Mouse (Mus musculus) small intestine, adult 2 months (tissue): ENCODE results near the gene Gm20388. TPM values are rescaled to one million over a fixed set of nuclear protein-coding genes. Genes with fewer than 3 reads are reported as not detected.
A peak's percentile ranks its signal among the peaks of the same experiment; 100 is the strongest.

Experiments
- H3K27ac ChIP-seq: fragments of 200-500 bp; 2 replicates; pipeline ENCODE4 v1.5.1; 2012; ENCODE audit warnings: low read depth, low read length, control low read depth, inconsistent platforms; ENCODE audit not compliant: insufficient read depth
- H3K27me3 ChIP-seq: fragments of 200-500 bp; 2 replicates; pipeline ENCODE4 v1.6.1; 2012; ENCODE audit warnings: mild to moderate bottlenecking, moderate library complexity, low read length, inconsistent platforms; ENCODE audit not compliant: control insufficient read depth, insufficient read depth
- H3K36me3 ChIP-seq: fragments of 200-500 bp; 2 replicates; pipeline ENCODE4 v1.6.1; 2012; ENCODE audit warnings: mild to moderate bottlenecking, low read length, control low read depth, inconsistent platforms; ENCODE audit not compliant: control insufficient read depth, insufficient read depth
- H3K4me1 ChIP-seq: fragments of 200-500 bp; 2 replicates; pipeline ENCODE4 v1.6.1; 2012; ENCODE audit warnings: low read length, inconsistent platforms, mixed read lengths; ENCODE audit not compliant: control insufficient read depth, insufficient read depth, insufficient read length
- H3K4me3 ChIP-seq: fragments of 200-500 bp; 2 replicates; pipeline ENCODE4 v1.5.1; 2012; ENCODE audit warnings: low read depth, mild to moderate bottlenecking, control low read depth, inconsistent platforms, low read length, moderate library complexity
- CTCF ChIP-seq: fragments of 200-500 bp; IDR thresholded peaks from 2 replicates; pipeline ENCODE4 v1.5.1; 2012; ENCODE audit warnings: low read depth, mild to moderate bottlenecking, control low read depth, inconsistent platforms, low read length, moderate library complexity, mixed read lengths; ENCODE audit not compliant: insufficient replicate concordance, insufficient read length; ENCODE audit errors: extremely low read depth
- POLR2A ChIP-seq: fragments of 200-500 bp; IDR thresholded peaks from 2 replicates; pipeline ENCODE4 v1.6.1; 2012; ENCODE audit warnings: low read depth, mild to moderate bottlenecking, control low read depth, inconsistent platforms, low read length, moderate library complexity
- WGBS: fragments of 180-500 bp; shearing (Covaris S2); methylation state at CpG from one replicate; pipeline ENCODE4 v1.1.7; 2018; 5-methylcytosine and 5-hydroxymethylcytosine counted together
- polyA plus RNA-seq: library from polyadenylated mRNA; depleted of rRNA; stranded (reverse); fragments of >200 nt; gene quantifications from 2 replicates; pipeline ENCODE4 v1.2.3, GENCODE M21; 2012

The Gm20388 gene
- polyA plus RNA-seq, 1 experiment, result 37.3 TPM

DNA sequence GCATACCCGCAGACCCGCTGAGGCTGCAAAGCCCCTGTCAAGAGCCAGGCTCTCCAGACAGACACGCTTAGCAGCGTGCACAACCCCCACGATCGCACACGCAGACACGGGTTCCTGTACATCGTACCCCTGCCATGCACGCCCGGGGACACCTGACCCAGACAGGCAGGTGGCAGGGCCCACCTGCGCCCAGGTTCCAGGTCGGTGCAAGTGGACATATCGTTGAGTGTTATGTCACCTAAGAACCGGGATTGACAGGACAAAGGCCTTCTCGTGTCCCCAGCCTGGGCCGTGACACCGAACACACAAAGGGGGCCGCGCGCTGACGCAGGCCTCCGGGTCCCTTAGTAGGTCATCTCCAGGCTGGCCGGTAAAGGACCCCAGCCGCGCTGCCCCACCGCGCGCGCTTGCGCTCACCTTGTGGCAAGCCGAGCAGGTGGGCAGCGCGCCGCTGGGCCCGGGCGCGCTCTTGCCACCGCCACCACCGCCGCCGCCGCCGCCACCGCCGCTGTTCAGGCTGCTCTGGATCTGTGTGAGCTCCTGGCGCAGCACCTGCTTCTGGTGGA, 1740.8 kb downstream of the Gm20388 start:
- whole genome bisulfite sequencing, result 8% methylated on average over 47 of the region's 47 CpGs
- H3K27ac ChIP-seq, result peak overlapping the region; percentile 1; the same call in 1 of the 2 replicates
- peak overlapping the region; percentile 71 for H3K4me3 ChIP-seq

DNA sequence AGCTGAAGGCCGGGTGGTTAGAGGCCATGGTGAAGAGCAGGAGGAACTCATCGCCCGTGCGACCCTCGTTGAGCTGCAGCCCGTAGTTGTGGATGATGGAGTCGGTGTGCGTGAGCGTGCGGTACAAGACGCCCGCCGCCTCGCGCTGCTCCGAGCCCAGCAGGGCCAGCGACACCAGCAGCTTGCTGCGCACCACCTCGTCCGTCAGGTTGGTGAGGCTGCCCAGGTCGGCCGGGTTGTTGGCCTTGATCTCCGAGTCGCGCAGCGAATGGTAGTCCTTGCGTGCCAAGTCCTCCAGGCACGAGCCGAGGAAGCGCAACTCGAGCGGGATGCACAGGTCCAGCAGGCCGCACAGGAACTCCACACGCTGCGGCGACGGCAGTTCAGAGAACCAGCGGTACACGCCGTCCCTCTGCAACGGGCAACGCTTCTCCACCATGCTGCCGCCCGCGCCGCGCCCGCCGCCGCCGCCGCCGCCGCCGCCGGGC, 1741.3 kb downstream of the Gm20388 start:
- peak overlapping the region; percentile 1; the same call in 1 of the 2 replicates for H3K27ac ChIP-seq
- H3K36me3 ChIP-seq, result no peaks in the 10 kb centered on the region
- H3K4me3 ChIP-seq, result peak overlapping the region; percentile 71
- TF ChIP-seq CTCF (no peak), POLR2A (no peak)
- H3K27me3 ChIP-seq, result no peaks in the 10 kb centered on the region
- 6% methylated on average over 54 of the region's 56 CpGs for WGBS
- H3K4me1 ChIP-seq, result peaks cover 37% of the 10 kb centered on the region

More for the DNA sequence above, 1740.8 kb downstream of the Gm20388 start:
- no peak for TF ChIP-seq CTCF
- peak; percentile 29; the same call in 1 of the 2 replicates for TF ChIP-seq POLR2A
- Histone ChIP-seq H3K4me1 (peaks cover 37% of the 10 kb centered on the region), H3K27me3 (no peaks in the 10 kb centered on the region), H3K36me3 (no peaks in the 10 kb centered on the region)

DNA sequence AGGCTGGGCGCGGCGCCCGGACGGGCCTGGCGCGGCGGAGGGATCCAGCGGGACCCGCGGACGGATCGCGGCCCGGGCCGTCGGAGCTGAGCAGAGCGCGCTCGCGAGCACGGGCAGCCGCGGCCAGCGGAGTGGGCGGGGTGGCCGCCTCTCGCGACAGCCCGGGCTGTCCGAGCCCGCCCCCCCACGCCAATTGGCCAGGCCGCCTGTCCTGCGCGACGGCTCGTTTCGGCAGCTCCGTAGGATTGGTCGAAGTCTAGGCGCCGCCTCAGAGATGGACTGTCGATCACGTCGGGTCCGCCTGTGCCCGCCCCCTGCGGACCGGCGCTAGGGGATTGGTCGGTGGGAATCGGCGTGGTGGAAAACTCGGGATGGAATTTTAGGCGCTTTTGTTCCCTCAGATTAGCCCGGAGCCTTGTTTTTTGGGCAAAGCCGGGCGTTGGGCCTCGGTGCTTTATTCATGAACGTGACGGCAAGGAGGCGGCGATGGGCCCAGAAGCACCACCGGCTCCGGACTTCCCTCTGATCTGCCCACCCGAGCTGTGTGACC, 1742.2 kb downstream of the Gm20388 start, which contains the start of gene Zcchc14:
Gene Zcchc14, minus strand, starts transcription at position 128 of the 550 bp plus-strand sequence.
- H3K4me1 ChIP-seq, result peaks cover 31% of the 10 kb centered on the region
- peak within 1 kb of the TSS; percentile 77 for H3K27ac ChIP-seq
- H3K27me3 ChIP-seq, result no peaks in the 10 kb centered on the region
- H3K4me3 ChIP-seq, result peak within 1 kb of the TSS; percentile 86
- H3K36me3 ChIP-seq, result no peaks in the 10 kb centered on the region
- 1% methylated on average over 67 of the region's 67 CpGs for WGBS
- TF ChIP-seq POLR2A (no peak; the same call in 1 of the 2 replicates), CTCF (no peak)

DNA sequence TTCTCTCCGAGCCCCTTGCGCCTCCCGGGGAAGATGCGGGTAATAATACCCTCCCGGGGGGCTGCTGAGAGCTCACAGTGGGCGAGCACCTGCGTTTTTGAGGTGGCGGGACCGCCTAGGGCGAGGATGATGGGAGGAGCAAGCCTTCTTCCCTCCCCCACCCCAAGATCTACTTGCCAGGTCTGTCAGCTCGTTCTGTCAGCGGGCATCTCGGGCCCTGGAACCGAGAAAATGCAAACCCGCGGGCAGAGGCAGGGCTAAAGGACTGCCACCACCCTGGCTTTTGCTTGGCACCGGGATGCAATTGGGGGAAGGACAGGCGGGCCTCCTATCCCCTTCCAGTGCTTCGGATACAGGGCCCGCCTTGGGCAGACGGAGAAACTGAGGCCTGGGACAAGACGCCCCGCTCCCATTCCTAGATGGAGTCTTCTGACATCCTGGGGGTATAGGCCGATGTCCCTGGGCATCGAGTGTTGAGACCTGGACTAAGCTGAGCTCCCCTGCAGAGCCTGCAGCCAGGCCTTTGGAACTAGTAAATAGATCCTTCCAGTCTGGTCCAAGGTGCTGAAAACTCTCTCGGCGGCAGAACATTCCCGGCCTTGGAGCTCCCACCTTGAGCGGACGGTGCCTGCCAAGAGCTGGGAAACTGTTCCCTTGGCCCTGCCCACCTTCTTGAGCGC, 1742.8 kb downstream of the Gm20388 start:
- Histone ChIP-seq H3K4me3 (peak overlapping the region; percentile 80), H3K27ac (peak overlapping the region; percentile 69), H3K4me1 (peaks cover 25% of the 10 kb centered on the region)

DNA sequence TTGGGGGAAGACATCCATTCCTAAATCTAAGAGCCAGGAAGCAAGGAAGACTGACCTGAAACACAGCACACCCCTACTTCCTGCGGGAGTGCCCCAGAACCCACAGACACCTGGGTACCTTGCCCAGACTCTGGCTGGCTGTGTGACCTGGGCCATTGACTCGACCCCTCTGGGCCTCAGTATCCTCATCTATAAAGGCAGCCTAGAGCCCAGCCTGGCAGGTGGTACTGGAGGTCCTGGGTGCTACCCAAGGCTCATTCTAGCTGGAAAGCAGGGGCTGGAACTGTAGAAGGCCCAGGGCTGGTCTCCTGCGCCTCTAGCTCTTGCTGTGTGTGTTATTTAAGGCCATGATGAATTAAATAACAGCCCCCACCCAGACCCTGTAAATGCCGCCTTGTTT, 1743.5 kb downstream of the Gm20388 start:
- 79% methylated on average over 4 of the region's 4 CpGs for WGBS
- Histone ChIP-seq H3K4me1 (peaks cover 21% of the 10 kb centered on the region), H3K27me3 (no peaks in the 10 kb centered on the region), H3K27ac (no peak overlapping the region), H3K4me3 (no peak overlapping the region), H3K36me3 (no peaks in the 10 kb centered on the region)
- TF ChIP-seq CTCF (no peak), POLR2A (no peak)

More for the DNA sequence above, 1742.8 kb downstream of the Gm20388 start:
- WGBS, result 4% methylated on average over 31 of the region's 31 CpGs
- TF ChIP-seq POLR2A (no peak), CTCF (no peak)
- H3K36me3 ChIP-seq, result no peaks in the 10 kb centered on the region
- no peaks in the 10 kb centered on the region for H3K27me3 ChIP-seq

DNA sequence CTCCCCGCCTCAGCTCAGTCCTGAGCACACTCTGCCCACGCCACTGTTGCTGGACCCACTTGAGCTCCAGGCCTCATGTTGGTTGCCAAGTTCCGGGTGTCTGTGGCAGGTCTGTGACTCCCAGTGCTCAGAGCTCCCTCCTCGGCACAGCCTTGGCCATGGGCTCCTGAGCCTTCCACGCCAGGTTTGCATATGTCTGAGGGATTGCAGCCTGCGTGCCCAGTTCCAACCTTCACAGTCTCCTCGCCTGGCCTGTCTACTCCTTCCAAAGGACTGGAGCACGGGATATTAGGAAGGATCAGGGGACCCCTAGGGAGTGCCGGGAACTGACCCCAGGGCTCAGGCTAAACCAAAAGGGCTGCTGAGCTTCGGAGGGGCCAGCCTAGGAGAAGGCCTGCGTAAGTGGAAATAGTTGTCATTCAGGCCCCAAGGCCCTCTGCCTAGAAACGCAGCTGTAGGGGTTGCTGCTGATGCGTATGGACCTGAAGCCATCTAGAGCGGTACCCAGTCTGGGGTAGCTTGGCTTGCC, 1744.4 kb downstream of the Gm20388 start:
- Histone ChIP-seq H3K4me1 (peaks cover 17% of the 10 kb centered on the region), H3K27me3 (no peaks in the 10 kb centered on the region), H3K27ac (no peak overlapping the region), H3K36me3 (no peaks in the 10 kb centered on the region), H3K4me3 (no peak overlapping the region)
- WGBS, result 92% methylated on average over 14 of the region's 14 CpGs
- no peak for TF ChIP-seq CTCF
- TF ChIP-seq POLR2A, result no peak

DNA sequence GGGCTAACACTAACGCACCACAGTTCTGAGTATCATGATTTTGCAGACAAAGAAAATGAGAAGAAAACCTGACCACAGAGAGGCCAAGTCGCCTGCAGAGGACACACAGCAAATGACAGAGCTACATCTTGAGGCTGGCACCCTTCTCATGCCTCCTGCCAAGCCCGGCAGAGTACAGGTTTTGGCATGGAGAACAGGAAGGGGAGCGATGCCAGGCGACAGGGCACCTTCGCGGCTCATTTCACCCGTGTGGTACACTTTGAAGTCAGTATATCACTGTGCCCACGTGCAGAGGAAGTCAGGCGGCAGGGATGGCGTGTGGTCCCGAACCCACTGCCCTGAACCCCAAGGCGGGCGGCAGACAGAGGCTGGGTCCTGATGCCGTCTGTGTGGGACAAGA, 1750.0 kb downstream of the Gm20388 start:
- no peak overlapping the region for H3K4me3 ChIP-seq
- H3K27me3 ChIP-seq, result no peaks in the 10 kb centered on the region
- no peaks in the 10 kb centered on the region for H3K36me3 ChIP-seq
- no peak overlapping the region for H3K27ac ChIP-seq
- peaks cover 5% of the 10 kb centered on the region for H3K4me1 ChIP-seq
- 25% methylated on average over 15 of the region's 15 CpGs for WGBS
- TF ChIP-seq POLR2A (no peak), CTCF (no peak)
